Mouse (Mus musculus): ENCODE results near the gene Tm7sf2. TPM values are rescaled to one million over a fixed set of nuclear protein-coding genes. Genes with fewer than 3 reads are reported as not detected.
"Not testable (repeated sequence)": the region's sequence is repeated elsewhere in the genome, so short reads cannot be mapped to it uniquely, and the experiment has no call there.

Gene Tm7sf2
- polyA plus RNA-seq, 1 experiment, result 42.0 TPM

DNA sequence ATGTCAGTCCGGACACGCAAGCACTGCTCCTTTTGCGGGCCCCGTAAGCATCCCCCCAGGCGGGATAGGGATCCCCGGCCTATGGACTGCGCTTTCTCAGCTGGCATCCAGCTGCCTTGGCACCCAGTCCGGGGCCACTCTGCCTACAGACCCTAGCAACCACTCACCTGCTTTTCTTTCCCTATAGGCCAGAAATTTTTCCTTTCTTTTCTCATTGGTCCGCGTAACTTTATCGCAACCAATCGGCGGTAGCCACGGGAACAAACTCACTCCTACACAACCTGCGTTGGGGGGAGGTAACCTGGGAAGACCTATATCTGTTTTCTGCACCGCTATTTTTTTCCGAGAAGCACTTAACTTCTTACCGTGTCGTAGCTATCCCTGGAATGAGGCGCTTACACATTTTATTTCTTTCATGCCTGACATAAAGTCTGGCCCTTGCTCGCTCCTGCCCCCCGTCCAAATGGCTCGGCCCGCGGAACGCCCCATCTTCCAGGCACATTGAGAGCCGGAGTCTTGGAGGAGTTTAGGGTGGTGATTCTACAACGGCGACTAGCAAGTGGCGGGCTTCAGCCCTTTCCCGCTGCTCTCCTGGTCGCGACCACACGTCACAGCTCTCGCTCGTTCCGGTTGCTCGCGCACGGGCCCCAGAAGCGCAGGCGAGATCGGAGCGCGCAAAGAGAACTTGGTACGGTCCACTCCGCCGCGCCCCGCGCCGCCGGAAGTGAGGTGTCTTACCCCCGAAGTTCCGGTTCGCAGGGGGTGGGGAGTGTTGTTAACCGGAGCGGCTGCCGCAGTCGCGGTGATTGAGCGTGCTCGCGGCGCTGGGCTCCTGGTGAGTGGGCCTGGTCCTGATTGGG lies 21.6 kb downstream of the Tm7sf2 start, which contains the start of gene Syvn1:
Syvn1 (plus strand) TSS at position 283 of the 860 bp plus-strand sequence.
- peak within 1 kb of the TSS; percentile 92 for H3K27ac ChIP-seq (ENCODE audit: control insufficient read depth, insufficient read depth, low read length)
- under 1% methylated on average over 65 of the region's 65 CpGs for WGBS
- DNase-seq, result peak; percentile 88
- peaks cover 23% of the 10 kb centered on the region for H3K36me3 ChIP-seq (ENCODE audit: control insufficient read depth, insufficient read depth, low read length)
- H3K4me1 ChIP-seq (replicated peaks; ENCODE audit: control insufficient read depth, insufficient read depth, low read length), result peaks cover 14% of the 10 kb centered on the region
- TF ChIP-seq POLR2A (IDR thresholded peaks at IDR 0.05; ENCODE audit: control insufficient read depth, extremely low read depth, insufficient read depth, low read length, poor library complexity) (peak; percentile 90), CTCF (IDR thresholded peaks at IDR 0.05; ENCODE audit: borderline replicate concordance, control insufficient read depth, extremely low read depth, insufficient read depth, low read length, poor library complexity) (no peak)
- H3K4me3 ChIP-seq (ENCODE audit: control insufficient read depth, insufficient read depth, low read length), result peak within 1 kb of the TSS; percentile 65
- no peaks in the 10 kb centered on the region for H3K27me3 ChIP-seq (ENCODE audit: control insufficient read depth, insufficient read depth, low read length)

DNA sequence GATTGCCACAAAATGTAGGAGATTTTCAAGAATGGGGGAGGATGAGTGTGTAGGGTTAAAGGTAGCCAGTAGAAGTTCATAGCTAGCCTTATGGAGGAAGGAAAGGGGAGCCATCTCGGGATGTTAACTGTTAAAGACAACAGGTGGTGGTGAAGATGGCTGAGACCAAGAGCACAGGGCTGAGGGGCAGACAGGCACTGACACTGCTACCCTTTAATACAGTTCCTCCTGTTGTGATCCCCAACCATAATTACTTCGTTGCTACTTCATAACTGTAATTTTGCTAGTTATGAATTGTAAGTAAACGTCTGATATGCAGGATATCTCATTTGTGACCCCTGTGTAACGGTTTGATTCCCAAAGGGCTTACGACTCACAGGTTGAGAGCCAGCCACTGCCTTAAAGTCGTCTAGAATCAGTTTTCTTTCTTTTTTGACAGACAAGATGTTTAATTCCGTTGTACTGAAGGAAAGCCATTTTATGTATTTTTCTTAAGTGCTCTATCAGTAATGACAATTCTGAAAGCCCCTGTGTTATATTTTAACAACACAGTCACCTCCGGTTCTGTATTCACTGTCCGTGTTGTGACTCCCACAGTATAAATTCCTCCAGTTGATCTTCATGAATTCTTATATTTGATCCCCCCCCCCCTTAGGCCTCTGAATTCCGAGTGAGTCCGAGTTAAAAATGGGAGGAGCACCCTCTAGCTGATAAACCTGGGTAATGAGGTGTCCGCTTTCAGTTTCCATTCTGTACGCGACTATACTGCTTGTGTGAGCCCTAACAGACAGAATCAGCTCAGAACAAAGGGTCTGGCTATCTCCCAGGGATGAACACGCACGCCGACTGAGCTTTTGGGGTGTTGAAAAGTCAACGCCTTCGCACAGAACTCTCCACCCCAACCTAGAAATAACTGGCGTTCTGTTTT lies 22.5 kb downstream of the Tm7sf2 start:
- H3K27me3 ChIP-seq (ENCODE audit: control insufficient read depth, insufficient read depth, low read length), result no peaks in the 10 kb centered on the region
- WGBS, result 9% methylated on average over 20 of the region's 20 CpGs
- H3K4me3 ChIP-seq (ENCODE audit: control insufficient read depth, insufficient read depth, low read length), result peak overlapping the region; percentile 65
- peaks cover 15% of the 10 kb centered on the region for H3K36me3 ChIP-seq (ENCODE audit: control insufficient read depth, insufficient read depth, low read length)
- no peak for DNase-seq
- TF ChIP-seq POLR2A (IDR thresholded peaks at IDR 0.05; ENCODE audit: control insufficient read depth, extremely low read depth, insufficient read depth, low read length, poor library complexity) (no peak), CTCF (IDR thresholded peaks at IDR 0.05; ENCODE audit: borderline replicate concordance, control insufficient read depth, extremely low read depth, insufficient read depth, low read length, poor library complexity) (no peak)
- peak overlapping the region; percentile 92 for H3K27ac ChIP-seq (ENCODE audit: control insufficient read depth, insufficient read depth, low read length)
- H3K4me1 ChIP-seq (replicated peaks; ENCODE audit: control insufficient read depth, insufficient read depth, low read length), result peaks cover 14% of the 10 kb centered on the region

DNA sequence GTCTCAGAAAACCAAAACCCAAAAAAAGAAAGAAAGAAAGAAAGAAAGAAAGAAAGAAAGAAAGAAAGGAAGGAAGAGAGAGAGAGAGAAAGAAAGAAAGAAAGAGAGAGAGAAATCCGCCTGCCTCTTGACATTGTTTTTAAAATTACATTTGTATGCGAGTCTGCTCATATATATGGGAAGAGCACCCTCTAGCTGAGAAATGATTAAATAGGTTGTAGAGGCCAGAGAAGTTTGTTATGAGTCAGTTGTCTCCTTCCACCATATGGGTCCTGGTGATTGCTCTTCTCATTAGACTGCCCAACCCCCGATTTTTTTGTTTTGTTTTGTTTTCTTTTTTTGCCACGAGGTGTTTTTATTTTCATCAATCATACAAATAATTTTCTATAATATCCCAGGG lies 24.1 kb downstream of the Tm7sf2 start:
- 32% methylated on average over 4 of the region's 4 CpGs for WGBS
- not testable (repeated sequence) for DNase-seq; H3K4me3 ChIP-seq (ENCODE audit: control insufficient read depth, insufficient read depth, low read length); H3K27me3 ChIP-seq (ENCODE audit: control insufficient read depth, insufficient read depth, low read length); H3K36me3 ChIP-seq (ENCODE audit: control insufficient read depth, insufficient read depth, low read length); H3K27ac ChIP-seq (ENCODE audit: control insufficient read depth, insufficient read depth, low read length)
- H3K4me1 ChIP-seq (replicated peaks; ENCODE audit: control insufficient read depth, insufficient read depth, low read length), result peaks cover 14% of the 10 kb centered on the region

DNA sequence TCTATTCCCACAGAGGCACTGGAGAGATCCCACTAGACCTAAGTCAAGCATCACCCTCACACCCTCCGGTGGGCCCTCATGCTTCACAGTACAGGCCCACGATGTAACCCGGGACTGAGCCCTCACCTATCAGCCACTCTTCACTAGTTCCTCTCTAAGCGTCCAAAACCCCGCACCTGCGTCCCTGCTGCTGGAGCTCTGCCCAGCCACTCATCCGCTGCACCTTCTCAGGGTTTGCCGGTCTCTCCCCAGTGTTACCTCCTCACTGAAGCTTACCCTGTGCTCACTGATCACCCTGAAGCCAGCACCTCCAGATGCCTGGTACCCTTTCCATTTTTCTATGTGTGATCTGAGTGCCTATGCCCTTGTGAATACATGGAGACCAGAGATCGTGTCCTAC lies 25.9 kb downstream of the Tm7sf2 start:
- TF ChIP-seq POLR2A (IDR thresholded peaks at IDR 0.05; ENCODE audit: control insufficient read depth, extremely low read depth, insufficient read depth, low read length, poor library complexity), result no peak
- TF ChIP-seq CTCF (IDR thresholded peaks at IDR 0.05; ENCODE audit: borderline replicate concordance, control insufficient read depth, extremely low read depth, insufficient read depth, low read length, poor library complexity), result no peak
- WGBS, result 88% methylated on average over 9 of the region's 9 CpGs
- no peaks in the 10 kb centered on the region for H3K27me3 ChIP-seq (ENCODE audit: control insufficient read depth, insufficient read depth, low read length)
- DNase-seq, result no peak
- no peaks in the 10 kb centered on the region for H3K36me3 ChIP-seq (ENCODE audit: control insufficient read depth, insufficient read depth, low read length)
- peaks cover 3% of the 10 kb centered on the region for H3K4me1 ChIP-seq (replicated peaks; ENCODE audit: control insufficient read depth, insufficient read depth, low read length)
- H3K27ac ChIP-seq (ENCODE audit: control insufficient read depth, insufficient read depth, low read length), result no peak overlapping the region
- H3K4me3 ChIP-seq (ENCODE audit: control insufficient read depth, insufficient read depth, low read length), result no peak overlapping the region

DNA sequence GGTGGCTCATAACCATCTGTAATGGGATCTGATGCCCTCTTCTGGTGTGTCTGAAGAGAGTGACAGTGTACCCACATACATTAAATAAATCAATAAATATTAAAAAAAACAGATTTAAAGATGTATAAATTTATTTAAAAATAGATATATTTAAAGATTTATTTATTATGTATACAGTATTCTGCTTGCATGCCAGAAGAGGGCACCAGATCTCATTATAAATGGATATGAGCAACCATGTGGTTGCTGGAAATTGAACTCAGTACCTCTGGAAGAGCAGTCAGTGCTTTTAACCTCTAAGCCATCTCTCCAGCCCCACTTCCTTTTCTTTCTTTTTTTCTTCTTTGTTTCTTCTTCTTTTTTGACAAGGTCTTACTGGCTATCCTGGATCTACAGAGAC lies 28.2 kb downstream of the Tm7sf2 start:
- Histone ChIP-seq H3K27me3 (ENCODE audit: control insufficient read depth, insufficient read depth, low read length) (no peaks in the 10 kb centered on the region), H3K4me1 (replicated peaks; ENCODE audit: control insufficient read depth, insufficient read depth, low read length) (peaks cover under 1% of the 10 kb centered on the region), H3K4me3 (ENCODE audit: control insufficient read depth, insufficient read depth, low read length) (no peak overlapping the region), H3K36me3 (ENCODE audit: control insufficient read depth, insufficient read depth, low read length) (no peaks in the 10 kb centered on the region), H3K27ac (ENCODE audit: control insufficient read depth, insufficient read depth, low read length) (no peak overlapping the region)
- no peak for DNase-seq
- TF ChIP-seq CTCF (IDR thresholded peaks at IDR 0.05; ENCODE audit: borderline replicate concordance, control insufficient read depth, extremely low read depth, insufficient read depth, low read length, poor library complexity) (no peak), POLR2A (IDR thresholded peaks at IDR 0.05; ENCODE audit: control insufficient read depth, extremely low read depth, insufficient read depth, low read length, poor library complexity) (no peak)

DNA sequence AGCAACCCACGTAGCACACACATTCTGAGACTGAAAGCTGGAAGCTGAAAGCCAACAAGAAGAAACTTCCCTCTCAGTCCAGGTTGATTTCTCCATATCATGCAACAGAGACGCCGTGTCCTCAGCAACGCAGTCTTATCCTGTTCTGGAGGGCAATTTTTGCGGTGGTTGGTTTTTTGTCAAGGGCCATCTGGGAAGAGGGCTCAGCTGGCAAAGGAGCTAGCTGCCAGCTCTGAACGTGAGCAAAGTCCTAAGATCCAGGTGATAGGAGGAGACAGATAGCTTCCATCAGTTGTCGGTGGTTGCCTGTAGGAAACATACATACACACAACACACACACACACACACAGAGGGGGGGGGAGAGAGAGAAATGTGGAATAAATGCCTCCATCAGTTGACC lies 29.8 kb downstream of the Tm7sf2 start:
- Histone ChIP-seq H3K27ac (ENCODE audit: control insufficient read depth, insufficient read depth, low read length) (no peak overlapping the region), H3K4me3 (ENCODE audit: control insufficient read depth, insufficient read depth, low read length) (no peak overlapping the region), H3K4me1 (replicated peaks; ENCODE audit: control insufficient read depth, insufficient read depth, low read length) (no peaks in the 10 kb centered on the region), H3K27me3 (ENCODE audit: control insufficient read depth, insufficient read depth, low read length) (no peaks in the 10 kb centered on the region), H3K36me3 (ENCODE audit: control insufficient read depth, insufficient read depth, low read length) (no peaks in the 10 kb centered on the region)
- no peak for DNase-seq
- 87% methylated on average over 7 of the region's 7 CpGs for WGBS
- no peak for TF ChIP-seq CTCF (IDR thresholded peaks at IDR 0.05; ENCODE audit: borderline replicate concordance, control insufficient read depth, extremely low read depth, insufficient read depth, low read length, poor library complexity)
- TF ChIP-seq POLR2A (IDR thresholded peaks at IDR 0.05; ENCODE audit: control insufficient read depth, extremely low read depth, insufficient read depth, low read length, poor library complexity), result no peak
